Mouse (Mus musculus) limb, embryonic 10.5 days (tissue): ENCODE data around the gene 4933409G03Rik. TPM values are rescaled to one million over a fixed set of nuclear protein-coding genes. Genes with fewer than 3 reads are reported as not detected.
"Not testable (repeated sequence)": the region's sequence is repeated elsewhere in the genome, so short reads cannot be mapped to it uniquely, and the experiment has no call there.

Experiments
- DNase-seq: peaks from one replicate; pipeline ENCODE4 v3.0.0-alpha.2; 2017; ENCODE audit warnings: low spot score
- H3K27ac ChIP-seq: fragments of 300-500 bp; sonication (generic); 2 replicates; pipeline ENCODE4 v1.5.1; 2016; ENCODE audit warnings: mild to moderate bottlenecking
- H3K27me3 ChIP-seq: fragments of 300-500 bp; sonication (generic); 2 replicates; pipeline ENCODE4 v1.6.1; 2016; ENCODE audit warnings: low read depth, mild to moderate bottlenecking; ENCODE audit not compliant: poor library complexity, severe bottlenecking
- H3K36me3 ChIP-seq: fragments of 300-500 bp; sonication (generic); 2 replicates; pipeline ENCODE4 v1.6.1; 2016; ENCODE audit warnings: mild to moderate bottlenecking, moderate library complexity
- H3K4me1 ChIP-seq: fragments of 300-500 bp; sonication (generic); 2 replicates; pipeline ENCODE4 v1.6.1; 2016
- H3K4me3 ChIP-seq: fragments of 300-500 bp; sonication (generic); 2 replicates; pipeline ENCODE4 v1.5.1; 2016; ENCODE audit warnings: mild to moderate bottlenecking, moderate library complexity
- H3K9me3 ChIP-seq: fragments of 300-500 bp; sonication (generic); replicated peaks from 2 replicates; pipeline ENCODE4 v1.6.1; 2016; ENCODE audit warnings: mild to moderate bottlenecking
- WGBS: fragments of 180-500 bp; shearing (Covaris S2); methylation state at CpG from one replicate; pipeline ENCODE4 v1.1.7; 2016; 5-methylcytosine and 5-hydroxymethylcytosine counted together
- polyA plus RNA-seq: library from polyadenylated mRNA; unstranded; fragments of >200 nt; fragmentation: Nextera tagmentation; extraction: Ambion mirVana; gene quantifications from 2 replicates; pipeline ENCODE4 v1.2.1, GENCODE M21; 2016

4933409G03Rik gene
- polyA plus RNA-seq: not detected in 2 replicates

GRCm38 (mm10) chr2:68582113-68582512, at the start of gene 4933409G03Rik:
4933409G03Rik (plus strand) TSS chr2:68582413.
- Histone ChIP-seq H3K27me3 (no peaks in the 10 kb centered on the region), H3K27ac (no peak within 1 kb of the TSS), H3K36me3 (no peaks in the 10 kb centered on the region), H3K4me3 (no peak within 1 kb of the TSS), H3K9me3 (no peaks in the 10 kb centered on the region), H3K4me1 (no peaks in the 10 kb centered on the region)
- 84% methylated on average over 5 of the region's 5 CpGs for WGBS
- DNase-seq: no peak

GRCm38 (mm10) chr2:68544190-68544589, 38.0 kb upstream of the 4933409G03Rik start:
- Histone ChIP-seq H3K4me1 (no peaks in the 10 kb centered on the region), H3K36me3 (no peaks in the 10 kb centered on the region), H3K9me3 (no peaks in the 10 kb centered on the region), H3K4me3 (no peak overlapping the region), H3K27ac (no peak overlapping the region), H3K27me3 (no peaks in the 10 kb centered on the region)
- no peak for DNase-seq
- WGBS: 73% methylated on average over 2 of the region's 2 CpGs

DNA sequence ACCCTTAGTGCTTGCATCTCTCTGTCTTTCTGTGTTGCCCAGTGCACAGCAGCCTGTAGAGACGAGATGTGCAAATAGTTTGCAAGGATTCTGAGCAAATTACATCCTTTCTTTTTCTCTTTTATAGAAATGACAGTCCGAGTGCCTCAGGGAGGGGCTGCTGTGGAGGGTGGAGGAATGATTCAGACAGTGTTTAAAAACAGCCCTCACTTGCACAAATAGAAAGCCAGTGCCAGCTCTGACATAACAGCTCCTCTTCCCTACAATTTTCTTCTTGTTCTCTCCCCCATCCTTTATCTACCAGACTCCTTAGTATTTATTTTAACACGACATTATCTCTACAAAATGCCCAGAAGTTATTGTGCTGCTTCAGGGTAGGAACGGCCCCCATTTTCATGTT, 21.4 kb upstream of the 4933409G03Rik start:
- Histone ChIP-seq H3K4me1 (no peaks in the 10 kb centered on the region), H3K27ac (no peak overlapping the region), H3K27me3 (no peaks in the 10 kb centered on the region), H3K4me3 (no peak overlapping the region), H3K36me3 (no peaks in the 10 kb centered on the region), H3K9me3 (no peaks in the 10 kb centered on the region)
- WGBS: 74% methylated on average over 4 of the region's 4 CpGs
- DNase-seq: no peak

GRCm38 (mm10) chr2:68563331-68563730, 18.9 kb upstream of the 4933409G03Rik start:
- no peaks in the 10 kb centered on the region for H3K4me1 ChIP-seq
- H3K9me3 ChIP-seq: no peaks in the 10 kb centered on the region
- no peak overlapping the region for H3K27ac ChIP-seq
- 17% methylated on average over 3 of the region's 3 CpGs for WGBS
- no peaks in the 10 kb centered on the region for H3K27me3 ChIP-seq
- H3K4me3 ChIP-seq: no peak overlapping the region
- H3K36me3 ChIP-seq: no peaks in the 10 kb centered on the region
- DNase-seq: peak; percentile 35

DNA sequence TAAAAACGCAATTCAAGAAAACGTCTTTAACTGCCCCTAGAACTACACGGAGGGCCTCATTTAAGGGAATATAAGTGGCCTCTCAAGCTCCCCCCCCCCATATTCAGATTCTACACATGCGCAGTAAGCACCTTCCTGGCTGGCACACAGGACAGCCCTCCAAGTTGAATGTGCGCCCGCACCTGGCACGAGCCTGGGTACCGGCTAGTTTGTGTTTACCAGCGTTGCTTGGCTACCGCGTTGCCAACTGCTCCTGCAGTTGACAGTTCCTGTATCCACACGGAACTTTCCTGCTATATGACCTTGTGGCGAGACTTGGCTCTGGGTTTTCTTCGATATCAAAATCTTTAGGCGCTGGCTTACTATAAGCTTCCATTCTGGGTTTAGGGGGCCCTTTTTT, 13.9 kb upstream of the 4933409G03Rik start:
- WGBS: 92% methylated on average over 15 of the region's 15 CpGs
- H3K4me3 ChIP-seq: no peak overlapping the region
- no peak overlapping the region for H3K27ac ChIP-seq
- no peaks in the 10 kb centered on the region for H3K27me3 ChIP-seq
- H3K9me3 ChIP-seq: no peaks in the 10 kb centered on the region
- H3K36me3 ChIP-seq: no peaks in the 10 kb centered on the region
- no peak for DNase-seq
- H3K4me1 ChIP-seq: no peaks in the 10 kb centered on the region

- H3K9me3 ChIP-seq: no peaks in the 10 kb centered on the region
- H3K4me1 ChIP-seq: no peaks in the 10 kb centered on the region
- no peak for DNase-seq
- no peak overlapping the region for H3K4me3 ChIP-seq
- whole genome bisulfite sequencing: 32% methylated on average over 4 of the region's 4 CpGs
- no peak overlapping the region for H3K27ac ChIP-seq
- no peaks in the 10 kb centered on the region for H3K36me3 ChIP-seq
- no peaks in the 10 kb centered on the region for H3K27me3 ChIP-seq
Measured at GRCm38 (mm10) chr2:68572340-68572739, 9.9 kb upstream of the 4933409G03Rik start.

DNA sequence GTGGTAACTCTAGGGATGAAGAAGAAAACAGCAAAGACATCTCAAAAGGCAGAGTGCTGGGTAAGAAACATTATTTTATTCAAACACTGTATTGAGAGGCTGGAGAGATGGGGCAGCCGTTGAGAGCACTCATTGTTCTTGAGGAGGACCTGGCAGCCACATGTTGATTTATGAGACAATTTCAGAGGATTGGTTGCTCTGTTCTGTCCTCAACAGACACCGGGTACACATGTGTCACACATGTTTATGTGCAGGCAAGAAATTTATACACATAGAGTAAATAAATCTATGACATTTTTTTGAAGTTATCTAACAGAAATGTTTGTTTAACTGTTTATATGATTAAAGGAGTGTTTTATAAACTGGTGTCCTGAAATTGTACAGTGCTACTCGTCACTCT, 10.6 kb downstream of the 4933409G03Rik start:
- H3K4me1 ChIP-seq: no peaks in the 10 kb centered on the region
- H3K27me3 ChIP-seq: no peaks in the 10 kb centered on the region
- no peak overlapping the region for H3K27ac ChIP-seq
- H3K36me3 ChIP-seq: no peaks in the 10 kb centered on the region
- H3K9me3 ChIP-seq: no peaks in the 10 kb centered on the region
- no peak for DNase-seq
- H3K4me3 ChIP-seq: no peak overlapping the region
- WGBS: 62% methylated on average over 3 of the region's 3 CpGs

GRCm38 (mm10) chr2:68656186-68656585, 74.0 kb downstream of the 4933409G03Rik start, which contains the start of gene 4932414N04Rik:
4932414N04Rik (plus strand) TSS chr2:68656486.
- H3K4me1 ChIP-seq, H3K36me3 ChIP-seq, H3K9me3 ChIP-seq, H3K4me3 ChIP-seq, DNase-seq, H3K27ac ChIP-seq, H3K27me3 ChIP-seq: not testable (repeated sequence)
- 92% methylated on average over 2 of the region's 5 CpGs for WGBS

Other genes with a start within 250 kb of the 4933409G03Rik start
- gene Stk39, start 110.1 kb upstream of the 4933409G03Rik start, polyA plus RNA-seq: 22.1 and 27.9 TPM in 2 replicates
- gene 4932414N04Rik, start 74.1 kb downstream of the 4933409G03Rik start, polyA plus RNA-seq: not detected in 2 replicates